Mouse (Mus musculus): ENCODE results near the gene Abhd16a.

- TF ChIP-seq POLR2A (IDR thresholded peaks at IDR 0.05; ENCODE audit: borderline replicate concordance, control insufficient read depth, low read depth, low read length) (no peak), CTCF (IDR thresholded peaks at IDR 0.05; ENCODE audit: control insufficient read depth, insufficient read depth, low read length) (no peak)
Observed at GRCm38 (mm10) chr17:35108097-35108496, 19.0 kb downstream of the Abhd16a start, which contains the start of gene Ly6g5c.

All from bone marrow, adult 2 months (tissue).